Mouse (Mus musculus) liver, adult (tissue): ENCODE results near the gene Tut7.

ENCODE experiments used
- GATA4 ChIP-seq: IDR thresholded peaks from 2 replicates; pipeline ENCODE4 v1.6.1; 2014; ENCODE audit warnings: mild to moderate bottlenecking, low read length; ENCODE audit not compliant: insufficient replicate concordance

The Tut7 gene

GRCm38 (mm10) chr13:59796466-59796848, 26.5 kb downstream of the Tut7 start:
- no peak for TF ChIP-seq GATA4

DNA sequence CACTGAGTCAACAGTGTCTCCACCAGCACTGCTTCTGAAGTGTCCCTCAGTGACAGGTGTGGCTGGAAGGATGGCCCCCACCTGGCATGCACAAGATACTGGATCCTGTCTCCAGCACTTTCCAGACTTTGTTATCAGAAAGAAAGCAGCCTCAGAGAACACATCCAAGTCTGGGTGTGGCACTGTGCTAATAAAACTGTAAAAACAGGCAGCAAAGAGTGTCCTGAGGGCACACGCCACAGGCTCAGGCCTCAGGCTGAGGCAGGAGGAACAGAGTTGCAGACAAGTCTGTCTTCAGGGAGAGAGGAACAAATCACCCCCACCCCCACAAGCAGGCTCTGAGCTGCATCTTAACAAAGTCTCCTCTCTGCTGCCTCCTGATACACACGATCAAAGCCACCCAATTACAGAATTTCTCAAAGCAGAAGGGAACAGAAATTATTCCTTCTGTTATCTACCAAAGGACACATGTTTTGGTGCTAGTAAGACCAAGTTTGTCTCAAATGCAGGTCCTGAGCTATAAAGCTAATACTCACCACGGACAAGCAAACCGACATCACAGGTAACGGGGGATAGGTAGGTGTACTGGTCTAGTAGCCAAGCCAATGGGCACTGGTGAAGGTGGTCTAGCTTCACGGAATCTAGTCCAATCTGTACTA, 27.0 kb downstream of the Tut7 start:
- TF ChIP-seq GATA4, result no peak

DNA sequence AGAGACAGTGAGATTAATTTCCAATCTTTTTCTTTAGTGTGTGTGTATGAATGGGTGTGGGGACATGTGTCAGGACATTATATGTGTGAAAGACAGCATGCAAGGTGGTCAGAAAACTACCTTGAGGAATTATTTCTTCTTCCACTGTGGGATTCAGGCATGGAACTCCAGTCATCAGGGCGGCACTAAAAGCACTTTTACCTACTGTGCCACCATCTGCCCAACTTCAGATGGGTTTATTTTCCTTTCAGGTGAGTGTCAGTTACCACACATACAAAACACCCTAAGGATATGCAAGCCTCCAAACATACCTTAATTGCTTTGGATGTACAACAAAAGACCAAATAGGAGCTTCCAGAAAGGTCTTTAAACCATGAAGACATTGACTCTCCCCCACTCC, 28.2 kb downstream of the Tut7 start:
- TF ChIP-seq GATA4, result no peak

DNA sequence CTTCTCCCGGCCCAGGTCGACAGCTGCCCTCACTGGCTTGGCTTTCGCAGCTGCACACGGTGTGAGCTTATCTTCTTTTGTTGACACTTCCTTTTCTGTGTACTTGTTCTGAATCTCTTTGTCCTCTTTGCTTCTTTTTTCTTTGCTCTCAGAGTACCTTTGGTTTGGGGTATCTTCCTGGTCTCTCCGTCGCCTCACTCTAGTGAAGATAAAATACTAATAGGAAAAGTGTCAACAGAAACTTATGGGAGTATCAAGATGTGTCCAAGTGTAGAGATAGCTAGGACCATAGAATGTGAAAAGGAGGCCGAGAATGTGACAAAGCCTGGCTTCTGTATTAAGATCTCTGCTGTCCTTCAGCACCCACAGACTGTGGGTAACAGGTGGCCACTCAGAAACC, 40.8 kb downstream of the Tut7 start, which contains the start of gene Gm49354:
TSS of gene Gm49354 (minus strand) at position 101 of the 400 bp plus-strand sequence.
- TF ChIP-seq GATA4, result no peak

GRCm38 (mm10) chr13:59779213-59779612, 43.7 kb downstream of the Tut7 start:
- no peak for TF ChIP-seq GATA4

- TF ChIP-seq GATA4, result no peak
These were observed 47.8 kb downstream of the Tut7 start for GRCm38 (mm10) chr13:59775168-59775567.

GRCm38 (mm10) chr13:59771257-59771656, 51.7 kb downstream of the Tut7 start:
- TF ChIP-seq GATA4, result no peak

DNA sequence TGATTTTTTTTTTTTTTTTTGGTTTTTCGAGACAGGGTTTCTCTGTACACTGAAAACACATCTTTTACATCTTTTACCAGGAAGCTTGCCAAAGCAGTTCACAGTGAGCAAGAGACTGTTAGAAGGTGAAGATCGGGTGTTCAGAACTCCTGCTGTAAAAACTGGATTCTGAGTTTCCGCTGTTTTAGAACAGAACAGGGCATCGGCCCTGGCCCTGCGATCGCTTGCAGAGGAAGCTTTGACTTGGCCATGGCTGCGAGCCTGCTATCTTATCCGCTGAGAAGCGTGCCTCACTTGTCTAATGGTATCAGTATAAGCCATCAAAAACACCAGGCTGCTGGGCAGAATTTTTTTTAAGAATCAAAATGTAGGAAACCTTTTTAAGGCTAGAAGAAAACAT, 52.1 kb downstream of the Tut7 start:
- TF ChIP-seq GATA4, result no peak

- TF ChIP-seq GATA4, result peak; percentile 81; the same call in 1 of the 2 replicates
These were observed 52.8 kb downstream of the Tut7 start for GRCm38 (mm10) chr13:59770164-59770562.

DNA sequence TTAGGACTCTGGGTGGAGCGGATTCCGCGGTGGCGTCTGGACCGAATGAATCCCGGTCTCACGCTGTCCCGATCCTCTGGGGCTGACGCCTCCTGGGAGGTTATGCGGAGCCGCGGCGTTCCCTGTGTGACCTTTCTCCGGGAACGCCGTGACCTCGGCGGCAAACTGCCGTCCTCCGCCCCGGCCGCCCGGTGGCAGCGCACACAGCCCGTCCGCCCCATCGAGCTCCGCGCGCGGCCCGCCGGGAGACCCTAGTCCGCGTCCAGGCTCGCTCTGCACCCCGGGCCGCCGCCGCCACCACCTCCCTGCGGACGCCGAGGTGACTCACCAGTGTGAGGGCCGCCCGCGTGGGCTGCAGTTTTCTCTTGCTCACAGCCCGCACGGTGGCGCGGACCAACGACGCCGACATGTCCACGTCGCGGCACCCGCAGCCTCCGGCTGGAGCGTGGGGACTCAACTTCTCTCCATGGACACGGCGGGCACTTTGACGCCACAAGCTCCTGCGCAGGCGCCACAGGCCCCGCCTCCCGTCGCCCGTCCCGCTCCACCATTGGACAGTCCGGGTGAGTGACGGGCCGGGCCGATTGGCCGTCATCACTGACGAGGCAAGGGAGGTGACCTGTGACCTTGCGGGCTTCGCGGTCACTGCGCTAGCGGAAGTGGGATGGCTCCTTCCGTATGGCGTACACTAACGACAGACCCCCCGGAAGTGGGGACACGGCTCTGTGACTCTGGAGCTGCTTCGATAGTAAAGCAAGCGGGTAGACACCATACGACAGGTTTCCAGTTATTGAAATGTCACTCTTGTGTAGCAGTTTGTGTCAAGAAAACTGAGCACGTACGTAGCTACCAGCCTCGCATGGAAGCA, 53.4 kb downstream of the Tut7 start, which contains the start of gene Isca1:
TSS of gene Isca1 (minus strand) at position 515 of the 868 bp plus-strand sequence.
- TF ChIP-seq GATA4, result no peak

GRCm38 (mm10) chr13:59768531-59768930, 54.4 kb downstream of the Tut7 start:
- TF ChIP-seq GATA4, result no peak

DNA sequence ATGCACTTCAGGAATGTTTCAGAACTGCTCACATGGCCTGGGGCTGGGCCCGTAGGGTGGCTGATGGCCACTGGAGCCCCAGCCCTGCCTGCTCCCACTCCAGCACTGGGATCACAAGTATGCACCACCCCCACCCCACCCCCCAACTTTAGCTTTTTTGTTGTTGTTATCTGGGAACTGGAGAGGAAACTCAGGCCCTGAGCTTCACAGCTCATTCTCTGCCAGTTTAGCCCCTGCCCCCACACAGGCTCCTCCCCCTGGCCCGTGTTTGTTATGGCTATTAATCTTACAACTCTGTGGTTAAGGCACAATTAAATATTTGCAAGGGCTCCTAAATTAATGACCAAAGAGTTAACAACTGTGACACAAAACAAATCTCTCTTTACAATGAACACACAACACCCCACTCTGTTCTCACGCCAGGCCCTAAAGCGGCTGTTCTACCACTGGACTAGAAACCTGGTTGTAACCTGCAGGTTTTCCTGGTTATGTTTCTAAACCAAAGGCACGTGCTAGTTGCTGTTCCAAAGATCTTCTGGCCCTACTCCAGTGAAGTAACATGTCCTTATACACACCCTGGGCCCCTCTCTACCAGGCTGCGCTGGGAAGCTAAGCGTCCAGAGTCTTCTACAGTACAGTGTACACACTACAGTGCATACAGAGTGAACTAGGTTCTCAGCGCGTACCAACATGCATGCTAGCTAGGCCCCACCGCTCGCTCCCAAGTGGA, 56.0 kb downstream of the Tut7 start:
- TF ChIP-seq GATA4, result no peak

DNA sequence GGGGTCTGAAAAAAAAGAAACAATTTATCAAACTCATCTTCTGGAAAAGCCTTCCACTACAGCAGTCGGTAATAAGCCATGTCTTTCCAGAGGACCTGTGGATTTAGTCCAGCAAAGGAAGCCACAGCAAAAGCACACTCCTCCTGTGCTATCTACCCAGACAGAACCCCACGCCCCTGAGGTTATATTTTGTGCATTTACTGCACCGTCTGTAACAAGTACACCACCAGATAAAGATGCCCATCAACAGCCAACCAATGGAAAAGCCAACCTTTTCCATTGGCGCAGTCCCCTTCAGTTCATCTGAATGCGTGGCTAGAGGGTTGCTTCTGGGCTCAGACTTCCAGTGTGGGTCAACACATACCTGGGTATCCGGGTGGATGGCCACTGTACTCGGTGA, 60.2 kb downstream of the Tut7 start:
- no peak for TF ChIP-seq GATA4

- no peak for TF ChIP-seq GATA4
These were observed 66.0 kb downstream of the Tut7 start for GRCm38 (mm10) chr13:59756906-59757305.

- no peak for TF ChIP-seq GATA4
These were observed 72.6 kb downstream of the Tut7 start for GRCm38 (mm10) chr13:59750310-59750709.

- no peak for TF ChIP-seq GATA4
These were observed 76.2 kb downstream of the Tut7 start, which contains the start of gene 1700014D04Rik for GRCm38 (mm10) chr13:59746711-59747110. TSS of gene 1700014D04Rik (minus strand) at chr13:59746752.

- no peak for TF ChIP-seq GATA4
These were observed 76.8 kb downstream of the Tut7 start for GRCm38 (mm10) chr13:59746164-59746563.
